Mouse (Mus musculus) forebrain, embryonic 16.5 days (tissue): ENCODE results near the gene Flt3l. TPM values are rescaled to one million over a fixed set of nuclear protein-coding genes. Genes with fewer than 3 reads are reported as not detected.

Source experiments
- ATAC-seq: fragments of 200-750 bp; cut with Nextera tagmentation; 2 replicates; pipeline ENCODE4 v1.8.0; 2017; ENCODE audit warnings: mild to moderate bottlenecking, moderate library complexity
- H3K27ac ChIP-seq: fragments of 300-500 bp; sonication (generic); 2 replicates; pipeline ENCODE4 v1.5.1; 2014; ENCODE audit warnings: low read length, control low read depth
- H3K27me3 ChIP-seq: fragments of 300-500 bp; sonication (generic); replicated peaks from 2 replicates; pipeline ENCODE4 v1.6.1; 2014; ENCODE audit warnings: low read length; ENCODE audit not compliant: control insufficient read depth, insufficient read depth
- H3K36me3 ChIP-seq: fragments of 300-500 bp; sonication (generic); 2 replicates; pipeline ENCODE4 v1.6.1; 2014; ENCODE audit not compliant: control insufficient read depth, insufficient read depth
- H3K4me1 ChIP-seq: fragments of 300-500 bp; sonication (generic); replicated peaks from 2 replicates; pipeline ENCODE4 v1.6.1; 2014; ENCODE audit warnings: low read length; ENCODE audit not compliant: control insufficient read depth, insufficient read depth
- H3K4me2 ChIP-seq: fragments of 300-500 bp; sonication (generic); 2 replicates; pipeline ENCODE4 v1.6.1; 2014; ENCODE audit warnings: mild to moderate bottlenecking, low read length, control low read depth
- H3K4me3 ChIP-seq: fragments of 300-500 bp; sonication (generic); replicated peaks from 2 replicates; pipeline ENCODE4 v1.5.1; 2014; ENCODE audit warnings: mild to moderate bottlenecking, low read length, control low read depth
- H3K9ac ChIP-seq: fragments of 300-500 bp; sonication (generic); replicated peaks from 2 replicates; pipeline ENCODE4 v1.6.1; 2014; ENCODE audit warnings: low read depth, low read length, control low read depth
- H3K9me3 ChIP-seq: fragments of 300-500 bp; sonication (generic); 2 replicates; pipeline ENCODE4 v1.6.1; 2016; ENCODE audit warnings: low read length; ENCODE audit not compliant: control insufficient read depth
- WGBS: fragments of 180-500 bp; shearing (Covaris S2); extraction: QIAGEN DNeasy Blood & Tissue Kit; methylation state at CpG from one replicate; pipeline ENCODE4 v1.1.7; 2014; 5-methylcytosine and 5-hydroxymethylcytosine counted together
- polyA plus RNA-seq: library from polyadenylated mRNA; unstranded; fragments of >200 nt; fragmentation: Nextera tagmentation; extraction: Ambion mirVana; gene quantifications from 2 replicates; pipeline ENCODE4 v1.2.1, GENCODE M21; 2015

Flt3l gene
- polyA plus RNA-seq, 1 experiment from 2014 or later: 1.4 TPM

GRCm38 (mm10) chr7:45141319-45141718, 5.1 kb upstream of the Flt3l start:
- Histone ChIP-seq H3K4me3 (no peak overlapping the region), H3K4me2 (no peak overlapping the region), H3K4me1 (peaks cover 3% of the 10 kb centered on the region), H3K9ac (no peak overlapping the region), H3K9me3 (no peaks in the 10 kb centered on the region), H3K27me3 (no peaks in the 10 kb centered on the region), H3K27ac (no peak overlapping the region), H3K36me3 (no peaks in the 10 kb centered on the region)
- WGBS: 98% methylated on average over 3 of the region's 3 CpGs
- ATAC-seq: no peak

- H3K4me2 ChIP-seq: no peak overlapping the region
- H3K4me3 ChIP-seq: no peak overlapping the region
- H3K9me3 ChIP-seq: no peaks in the 10 kb centered on the region
- no peak overlapping the region for H3K27ac ChIP-seq
- no peaks in the 10 kb centered on the region; the same call in 1 of the 2 replicates for H3K27me3 ChIP-seq
- no peaks in the 10 kb centered on the region for H3K36me3 ChIP-seq
- H3K4me1 ChIP-seq: peaks cover 11% of the 10 kb centered on the region
- no peak for ATAC-seq
- H3K9ac ChIP-seq: no peak overlapping the region
- WGBS: 76% methylated on average over 8 of the region's 8 CpGs
Observed at GRCm38 (mm10) chr7:45139904-45140723, 3.9 kb upstream of the Flt3l start.

- WGBS: 65% methylated on average over 1 of the region's 1 CpGs
- Histone ChIP-seq H3K4me1 (peaks cover 11% of the 10 kb centered on the region), H3K4me3 (no peak overlapping the region), H3K4me2 (no peak overlapping the region), H3K27me3 (peaks cover 2% of the 10 kb centered on the region; the same call in 1 of the 2 replicates), H3K9ac (no peak overlapping the region), H3K27ac (no peak overlapping the region), H3K9me3 (no peaks in the 10 kb centered on the region), H3K36me3 (no peaks in the 10 kb centered on the region)
- ATAC-seq: no peak
Observed at GRCm38 (mm10) chr7:45138403-45138802, 2.2 kb upstream of the Flt3l start.

- H3K27ac ChIP-seq: no peak overlapping the region
- ATAC-seq: no peak
- H3K36me3 ChIP-seq: no peaks in the 10 kb centered on the region
- H3K4me2 ChIP-seq: no peak overlapping the region
- 86% methylated on average over 12 of the region's 12 CpGs for WGBS
- H3K9me3 ChIP-seq: no peaks in the 10 kb centered on the region
- H3K9ac ChIP-seq: no peak overlapping the region
- peaks cover 2% of the 10 kb centered on the region; the same call in 1 of the 2 replicates for H3K27me3 ChIP-seq
- no peak overlapping the region for H3K4me3 ChIP-seq
- H3K4me1 ChIP-seq: peaks cover 11% of the 10 kb centered on the region
Observed at GRCm38 (mm10) chr7:45137171-45138006, 1.2 kb upstream of the Flt3l start.

GRCm38 (mm10) chr7:45135370-45135769, 862 bp downstream of the Flt3l start:
- no peaks in the 10 kb centered on the region for H3K9me3 ChIP-seq
- H3K4me3 ChIP-seq: no peak overlapping the region
- no peak for ATAC-seq
- 76% methylated on average over 3 of the region's 3 CpGs for WGBS
- no peaks in the 10 kb centered on the region for H3K36me3 ChIP-seq
- peaks cover 11% of the 10 kb centered on the region for H3K4me1 ChIP-seq
- H3K27me3 ChIP-seq: peaks cover 2% of the 10 kb centered on the region; the same call in 1 of the 2 replicates
- no peak overlapping the region for H3K9ac ChIP-seq
- no peak overlapping the region for H3K27ac ChIP-seq
- H3K4me2 ChIP-seq: no peak overlapping the region

DNA sequence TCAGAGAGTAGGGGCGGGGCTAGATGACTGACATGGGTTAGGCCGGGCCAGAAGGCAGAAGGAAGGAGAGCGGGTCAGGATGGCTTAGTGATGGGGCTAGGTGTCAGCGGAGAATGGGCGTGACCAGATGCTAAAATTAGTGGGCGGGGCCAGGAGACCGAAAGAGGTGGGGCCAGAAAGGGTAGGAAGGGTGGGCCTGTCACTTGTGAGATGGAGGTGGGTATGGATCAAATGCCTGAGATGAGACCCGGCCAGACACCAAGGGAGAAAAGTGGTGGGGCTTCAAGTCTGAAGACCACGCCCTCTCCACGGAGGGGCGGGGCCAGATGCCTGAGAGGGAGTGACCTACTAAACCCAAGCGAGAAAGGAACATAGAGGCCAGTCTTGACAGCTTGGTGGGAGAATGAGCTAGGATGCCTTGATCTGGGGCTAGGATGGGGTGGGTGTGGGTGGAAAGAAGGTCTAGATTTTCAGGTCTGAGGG, 1.6 kb downstream of the Flt3l start:
- WGBS: 6% methylated on average over 12 of the region's 12 CpGs
- no peak for ATAC-seq

GRCm38 (mm10) chr7:45133446-45134159, 2.6 kb downstream of the Flt3l start:
- no peak overlapping the region for H3K4me2 ChIP-seq
- no peak overlapping the region for H3K9ac ChIP-seq
- WGBS: 77% methylated on average over 8 of the region's 8 CpGs
- no peak overlapping the region for H3K4me3 ChIP-seq
- H3K4me1 ChIP-seq: peaks cover 17% of the 10 kb centered on the region
- H3K27ac ChIP-seq: no peak overlapping the region
- no peak for ATAC-seq
- H3K27me3 ChIP-seq: peaks cover 2% of the 10 kb centered on the region; the same call in 1 of the 2 replicates
- H3K36me3 ChIP-seq: no peaks in the 10 kb centered on the region
- H3K9me3 ChIP-seq: no peaks in the 10 kb centered on the region

More for the DNA sequence above, 1.6 kb downstream of the Flt3l start:
- Histone ChIP-seq H3K36me3 (no peaks in the 10 kb centered on the region), H3K9me3 (no peaks in the 10 kb centered on the region), H3K4me2 (no peak overlapping the region), H3K4me3 (no peak overlapping the region), H3K9ac (no peak overlapping the region), H3K4me1 (peaks cover 13% of the 10 kb centered on the region), H3K27ac (no peak overlapping the region), H3K27me3 (peaks cover 2% of the 10 kb centered on the region; the same call in 1 of the 2 replicates)

DNA sequence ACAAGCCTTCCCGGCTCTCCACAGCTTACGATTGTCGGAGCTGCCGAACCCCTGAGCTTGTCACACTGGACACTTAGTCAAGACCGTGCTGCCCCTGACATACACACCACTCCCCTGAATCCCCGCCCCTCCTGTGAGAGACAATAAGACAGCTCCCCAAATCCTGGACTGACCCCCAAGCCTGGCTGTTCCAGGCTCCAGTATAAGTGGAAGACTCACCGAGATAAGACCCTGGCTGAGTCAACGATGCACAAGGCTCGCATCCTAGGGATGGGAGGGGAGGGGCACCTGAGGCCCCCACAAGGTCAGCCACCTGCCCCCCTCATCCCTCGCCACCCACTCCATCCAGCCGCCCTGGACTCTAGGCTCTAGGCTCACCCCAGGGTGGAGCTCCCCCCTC, 4.4 kb downstream of the Flt3l start:
- Histone ChIP-seq H3K9ac (no peak overlapping the region), H3K9me3 (no peaks in the 10 kb centered on the region), H3K27me3 (peaks cover 2% of the 10 kb centered on the region; the same call in 1 of the 2 replicates), H3K4me1 (peaks cover 27% of the 10 kb centered on the region), H3K4me3 (no peak overlapping the region), H3K4me2 (no peak overlapping the region), H3K36me3 (peaks cover under 1% of the 10 kb centered on the region; the same call in 1 of the 2 replicates), H3K27ac (no peak overlapping the region)
- 77% methylated on average over 11 of the region's 11 CpGs for WGBS
- no peak for ATAC-seq
